Mouse (Mus musculus) frontal cortex, postnatal 25 days (tissue): ENCODE data around the gene Pip5k1c.
A peak's percentile ranks its signal among the peaks of the same experiment; 100 is the strongest.

ENCODE experiments used
- DNase-seq, 2 experiments: peaks; one replicate each; pipeline ENCODE4 v3.0.0; 2022; ENCODE audit warnings: low spot score in 2 of 2

Pip5k1c gene

DNA sequence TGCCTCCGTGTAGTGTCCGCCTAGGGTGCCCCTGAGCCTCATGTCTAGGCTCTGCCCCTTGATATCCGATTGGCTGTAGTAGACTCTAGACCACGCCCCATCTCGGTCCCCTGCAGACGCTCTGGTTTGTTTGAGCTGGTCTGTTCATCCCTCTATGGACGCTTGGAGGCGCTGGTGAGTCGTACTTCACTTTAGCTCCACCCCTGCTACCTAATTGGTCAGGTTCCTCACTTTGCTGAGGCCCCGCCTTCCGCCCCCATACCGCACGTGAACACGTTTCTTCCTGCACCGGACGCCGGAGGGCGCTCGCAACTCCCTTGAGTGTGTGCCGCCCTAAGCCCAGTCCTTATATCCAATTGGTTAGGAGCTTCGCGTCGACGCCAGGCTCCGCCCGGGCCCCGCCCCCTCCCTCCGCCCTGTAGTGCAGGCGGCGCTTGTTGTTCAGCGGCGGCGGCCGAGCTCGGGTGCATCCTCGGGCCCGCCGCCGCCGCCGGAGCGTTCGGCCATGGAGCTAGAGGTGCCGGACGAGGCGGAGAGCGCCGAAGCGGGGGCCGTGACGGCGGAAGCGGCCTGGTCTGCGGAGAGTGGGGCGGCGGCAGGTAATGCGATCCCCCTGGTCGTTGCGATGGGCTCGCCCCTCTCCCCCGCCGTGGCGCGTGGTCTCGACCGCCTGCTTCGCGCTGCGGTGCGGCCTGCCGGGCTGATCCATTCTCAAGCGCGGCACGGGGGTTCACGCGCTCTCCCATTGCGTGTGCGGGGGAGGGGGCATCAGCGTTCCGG is at the start of gene Pip5k1c:
Gene Pip5k1c, plus strand, starts transcription at position 410 of the 780 bp plus-strand sequence.
- DNase-seq: peak; percentile 99

DNA sequence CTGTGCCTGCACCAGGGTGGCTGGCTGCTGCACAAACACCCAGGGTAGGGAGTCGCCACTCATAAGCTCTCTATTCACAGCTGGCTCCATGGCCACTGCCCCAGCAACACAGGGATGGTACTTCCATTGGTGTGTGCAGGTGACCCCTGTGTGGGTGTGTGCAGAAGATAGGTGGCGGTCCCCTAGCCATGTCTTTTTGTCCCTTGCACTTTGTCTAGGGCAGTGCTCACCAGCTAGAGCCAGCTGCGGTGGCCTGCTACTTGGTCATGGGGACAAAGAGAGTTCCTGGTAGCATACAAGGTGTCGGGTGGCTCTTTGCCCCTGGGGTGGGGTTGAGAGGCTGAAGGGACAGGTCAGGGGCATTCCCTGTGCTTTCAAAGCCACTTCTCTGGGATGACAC is 48.6 kb upstream of the Pip5k1c start:
- DNase-seq: no peak

DNA sequence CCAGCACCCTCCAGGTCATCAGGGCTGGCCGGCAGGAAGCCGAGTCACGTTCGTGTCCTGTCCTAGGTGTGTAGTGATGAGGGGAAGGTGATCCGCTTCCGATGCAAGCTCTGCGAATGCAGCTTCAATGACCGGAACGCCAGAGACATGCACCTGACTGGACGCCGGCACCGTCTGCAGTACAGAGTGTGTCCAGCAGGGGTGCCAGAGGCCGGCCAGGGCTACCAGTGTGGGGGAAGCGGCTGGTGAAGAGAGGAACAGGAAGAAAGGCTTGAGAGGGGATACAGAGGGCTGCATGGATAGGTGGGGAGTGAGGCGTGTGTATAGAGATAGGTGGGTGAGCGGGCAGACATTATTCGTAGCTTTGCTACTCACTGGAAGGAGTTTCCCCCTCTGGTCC is 48.2 kb upstream of the Pip5k1c start:
- peak in 1 of 2 experiments; percentile 78 for DNase-seq

DNA sequence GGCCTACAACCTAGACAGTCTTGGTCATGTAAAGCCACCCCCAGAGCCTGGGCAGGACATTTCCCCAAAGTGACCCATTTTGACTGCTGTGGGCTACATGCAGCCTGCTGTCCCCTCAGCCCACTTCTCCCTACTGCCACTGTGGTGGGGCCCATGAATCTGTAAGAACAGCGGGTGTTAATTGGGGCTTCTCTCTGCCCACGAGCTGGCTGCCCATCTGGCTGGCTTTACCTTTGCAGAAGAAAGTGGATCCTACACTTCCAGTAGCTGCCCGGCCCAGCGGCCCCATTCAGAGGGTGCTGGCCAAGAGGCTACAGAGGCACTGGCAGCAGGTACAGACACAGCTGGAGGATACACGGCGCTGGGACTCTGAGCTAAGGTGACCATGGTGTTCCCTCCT is 47.6 kb upstream of the Pip5k1c start:
- no peak for DNase-seq

DNA sequence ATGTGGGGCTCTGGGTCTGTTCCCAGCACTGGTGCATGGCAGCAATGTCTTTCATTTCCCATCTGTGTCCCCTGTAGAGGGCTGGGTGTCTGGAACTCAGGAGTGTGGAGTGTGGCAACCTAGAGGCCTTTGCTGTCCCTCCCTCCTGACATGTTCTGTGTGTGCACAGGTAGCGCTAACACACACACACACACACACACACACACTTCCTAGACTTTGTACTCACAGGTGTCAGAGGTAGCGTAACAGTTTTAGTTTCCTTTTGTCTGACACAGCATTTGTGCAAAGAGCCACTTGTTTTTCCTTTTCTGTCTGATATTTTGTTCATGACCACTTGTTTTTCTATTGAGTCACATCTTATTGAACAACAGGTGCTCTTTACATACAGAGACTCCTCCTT is 45.0 kb upstream of the Pip5k1c start:
- no peak for DNase-seq

DNA sequence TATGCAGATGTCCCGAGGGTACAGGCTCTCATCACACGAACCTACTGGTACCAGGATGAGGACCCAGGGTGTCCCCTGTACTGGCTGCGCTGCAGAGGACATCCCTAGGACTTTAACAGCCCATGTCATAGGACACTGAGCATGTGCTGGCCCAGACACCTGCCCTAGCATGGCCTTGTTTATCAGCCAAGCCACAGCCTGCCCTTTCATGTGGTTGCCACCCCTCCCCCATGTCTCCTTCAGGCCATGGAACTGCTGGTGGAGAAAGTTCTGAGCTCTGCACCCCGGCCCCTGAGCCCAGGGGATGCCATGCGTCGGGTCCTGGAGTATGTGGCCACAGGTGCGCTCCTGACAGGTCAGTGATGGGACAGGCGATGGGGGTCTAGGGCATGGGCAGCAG is 43.3 kb upstream of the Pip5k1c start:
- DNase-seq: no peak

DNA sequence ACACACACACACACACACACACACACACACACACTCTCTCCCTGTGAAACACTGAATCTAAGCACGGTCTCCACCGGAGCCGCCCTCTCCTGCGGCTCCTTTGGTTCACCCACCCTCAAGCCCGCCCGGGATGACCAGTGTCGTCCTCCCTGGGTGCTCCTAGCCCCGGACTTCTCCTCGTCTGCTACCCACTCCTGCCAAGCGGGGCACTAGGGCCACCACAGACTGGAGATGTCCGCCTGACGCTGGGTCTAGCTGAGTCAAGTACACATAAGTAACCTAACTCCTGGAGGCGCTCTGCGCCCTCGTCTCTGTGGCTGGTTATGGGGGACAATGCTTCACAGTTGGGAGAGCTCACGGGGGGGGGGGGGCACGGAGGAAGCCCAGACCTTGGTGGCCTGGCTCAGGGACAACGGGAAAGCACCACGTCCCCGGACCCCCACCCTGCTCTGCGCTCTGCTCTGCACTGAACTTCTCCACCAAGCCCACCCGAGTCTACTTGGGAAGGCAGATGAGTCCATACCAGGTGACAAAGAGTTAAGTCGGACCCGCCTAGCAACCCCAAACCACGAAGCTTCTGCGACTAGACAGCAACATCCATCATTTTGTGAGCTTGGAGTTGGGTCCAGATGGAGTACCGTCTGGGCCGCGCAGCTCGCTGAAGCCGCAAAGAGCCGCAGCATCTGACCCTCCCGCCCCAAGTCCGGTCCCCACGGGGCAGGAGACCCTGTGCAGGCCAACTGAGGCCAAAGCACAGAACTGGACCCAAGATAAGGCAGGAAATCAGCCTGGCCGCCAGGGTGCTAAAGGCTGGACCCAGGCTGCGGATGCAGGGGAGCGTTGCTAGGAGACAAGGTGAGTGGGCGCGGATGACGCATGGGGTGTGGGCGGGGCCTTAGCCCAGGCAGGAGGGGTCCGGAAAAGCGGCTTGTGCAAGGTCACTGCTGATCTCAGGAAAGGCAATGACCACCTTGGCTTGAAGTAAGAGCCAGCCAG is 40.0 kb upstream of the Pip5k1c start, which contains the start of gene Matk:
Gene Matk, plus strand, starts transcription at position 512 of the 996 bp plus-strand sequence.
- DNase-seq: peak; percentile 70 to 84

DNA sequence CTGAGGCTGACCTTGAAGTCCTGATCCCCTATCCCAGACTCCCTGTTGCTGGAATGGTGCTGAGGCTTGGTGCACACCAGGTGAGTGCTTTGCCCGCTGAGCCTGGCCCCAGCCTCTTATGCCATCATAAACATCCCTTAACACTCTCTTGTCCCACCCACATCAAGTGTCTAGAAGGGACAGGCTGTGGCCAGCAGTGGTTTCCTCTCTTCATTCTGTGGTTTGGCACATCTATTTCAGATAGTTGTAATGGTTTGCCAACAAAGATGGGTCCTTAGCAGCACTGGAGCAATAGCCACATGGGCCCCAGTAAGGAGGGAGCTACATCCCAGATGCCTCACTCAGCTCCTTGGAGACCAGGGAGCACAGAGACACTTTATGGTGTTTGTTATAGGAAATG is 37.9 kb upstream of the Pip5k1c start:
- no peak for DNase-seq

DNA sequence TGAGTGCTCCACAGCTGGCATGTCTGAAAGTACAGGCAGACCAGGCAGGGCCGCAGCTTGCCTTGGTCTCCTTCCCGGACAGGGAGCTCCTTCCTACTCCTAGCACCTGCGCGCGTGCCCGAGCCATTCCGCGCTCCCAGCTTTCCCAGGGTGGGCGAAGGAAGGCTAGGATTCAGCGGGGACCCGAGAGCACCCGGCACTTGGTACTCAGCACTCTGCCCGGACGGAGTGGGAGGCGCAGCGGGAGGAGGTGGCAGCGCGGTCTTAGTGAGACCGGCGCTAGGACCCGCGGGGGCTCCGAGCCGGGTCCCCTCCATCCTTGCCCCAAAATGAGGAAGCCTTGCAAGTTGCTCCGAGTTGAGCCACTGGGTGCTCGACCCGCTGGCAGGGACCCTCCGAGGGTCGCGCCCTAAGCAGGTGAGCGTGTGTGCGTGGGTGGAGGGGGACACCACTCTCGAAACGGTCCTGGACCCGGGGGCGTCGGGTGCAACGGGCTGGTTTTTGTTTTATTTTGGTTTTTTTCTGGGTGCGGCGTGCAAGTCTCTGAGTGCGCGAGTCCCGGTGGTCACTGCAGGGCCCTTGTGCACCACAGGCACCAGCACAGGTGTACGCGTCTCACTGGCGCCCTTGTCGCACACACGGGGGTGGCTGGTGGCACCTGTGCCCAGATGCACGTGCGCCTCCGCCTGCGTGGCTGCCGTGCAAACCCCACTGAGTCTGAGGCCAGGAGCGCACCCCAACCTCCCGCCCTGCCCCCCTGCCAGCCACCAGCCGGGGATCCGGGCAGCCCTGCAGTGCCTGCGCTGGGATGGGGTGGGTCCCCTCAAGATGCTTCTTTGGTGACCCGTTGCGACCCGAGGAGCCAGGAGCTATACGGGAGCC is 35.4 kb upstream of the Pip5k1c start:
- DNase-seq: no peak

DNA sequence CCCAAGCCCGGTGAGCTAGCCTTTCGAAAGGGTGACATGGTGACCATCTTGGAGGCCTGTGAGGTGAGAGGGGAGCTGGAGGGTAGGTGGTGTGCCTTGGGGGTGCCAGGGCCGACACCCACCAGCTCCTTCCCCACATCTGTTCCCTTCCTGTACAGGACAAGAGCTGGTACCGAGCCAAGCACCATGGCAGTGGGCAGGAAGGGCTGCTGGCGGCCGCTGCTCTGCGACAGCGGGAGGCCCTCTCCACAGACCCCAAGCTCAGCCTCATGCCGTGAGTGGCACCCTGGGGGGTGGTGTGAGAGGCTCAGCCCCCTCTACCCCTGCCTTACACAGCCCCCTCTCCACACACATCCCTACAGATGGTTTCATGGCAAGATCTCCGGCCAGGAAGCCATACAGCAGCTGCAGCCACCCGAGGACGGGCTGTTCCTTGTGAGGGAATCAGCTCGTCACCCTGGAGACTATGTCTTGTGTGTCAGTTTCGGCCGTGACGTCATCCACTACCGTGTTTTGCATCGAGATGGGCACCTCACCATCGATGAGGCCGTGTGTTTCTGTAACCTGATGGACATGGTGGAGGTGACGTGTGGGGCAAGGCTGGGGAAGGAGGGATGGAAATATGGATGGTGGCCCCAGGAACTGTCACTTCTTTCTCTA is 33.4 kb upstream of the Pip5k1c start:
- DNase-seq: no peak

DNA sequence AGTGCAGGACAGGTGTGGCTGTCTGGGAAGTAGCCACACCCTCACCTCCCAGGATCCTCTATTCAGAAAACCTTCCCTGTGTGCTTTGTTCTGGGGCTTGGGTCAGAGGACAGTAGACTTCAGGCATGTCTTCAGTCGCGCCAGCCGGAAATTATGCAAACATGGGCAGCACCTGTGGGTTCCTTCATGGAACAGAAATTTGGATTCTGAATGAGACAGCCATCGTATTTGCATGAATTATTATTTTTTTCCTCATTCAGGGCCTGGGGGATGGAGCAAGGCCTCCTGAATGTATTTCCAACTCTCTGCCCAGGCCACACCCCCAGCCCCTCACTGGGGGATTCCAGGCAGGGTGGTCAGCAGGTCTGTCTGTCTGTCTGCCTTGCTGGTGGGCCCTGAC is 31.7 kb upstream of the Pip5k1c start:
- no peak for DNase-seq

DNA sequence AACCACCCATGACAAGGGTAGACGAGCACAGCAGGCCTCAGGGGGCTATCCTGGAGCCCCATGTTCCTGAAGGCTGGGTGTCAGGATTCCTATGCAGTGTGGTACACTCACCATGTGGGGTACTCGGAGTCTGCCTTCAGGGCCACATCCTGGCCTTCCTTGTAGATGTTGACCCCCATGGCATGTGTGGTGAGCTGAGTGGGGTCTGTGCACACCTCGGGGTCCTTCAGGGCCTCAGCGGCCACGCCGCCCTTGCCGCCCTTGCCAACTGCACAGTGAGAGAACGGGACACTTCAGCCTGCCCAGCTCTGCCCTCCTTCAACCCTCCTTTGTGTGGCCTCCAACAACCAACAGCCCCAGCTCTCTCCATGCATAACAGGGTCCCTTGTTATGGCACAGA is 27.2 kb upstream of the Pip5k1c start:
- no peak for DNase-seq

DNA sequence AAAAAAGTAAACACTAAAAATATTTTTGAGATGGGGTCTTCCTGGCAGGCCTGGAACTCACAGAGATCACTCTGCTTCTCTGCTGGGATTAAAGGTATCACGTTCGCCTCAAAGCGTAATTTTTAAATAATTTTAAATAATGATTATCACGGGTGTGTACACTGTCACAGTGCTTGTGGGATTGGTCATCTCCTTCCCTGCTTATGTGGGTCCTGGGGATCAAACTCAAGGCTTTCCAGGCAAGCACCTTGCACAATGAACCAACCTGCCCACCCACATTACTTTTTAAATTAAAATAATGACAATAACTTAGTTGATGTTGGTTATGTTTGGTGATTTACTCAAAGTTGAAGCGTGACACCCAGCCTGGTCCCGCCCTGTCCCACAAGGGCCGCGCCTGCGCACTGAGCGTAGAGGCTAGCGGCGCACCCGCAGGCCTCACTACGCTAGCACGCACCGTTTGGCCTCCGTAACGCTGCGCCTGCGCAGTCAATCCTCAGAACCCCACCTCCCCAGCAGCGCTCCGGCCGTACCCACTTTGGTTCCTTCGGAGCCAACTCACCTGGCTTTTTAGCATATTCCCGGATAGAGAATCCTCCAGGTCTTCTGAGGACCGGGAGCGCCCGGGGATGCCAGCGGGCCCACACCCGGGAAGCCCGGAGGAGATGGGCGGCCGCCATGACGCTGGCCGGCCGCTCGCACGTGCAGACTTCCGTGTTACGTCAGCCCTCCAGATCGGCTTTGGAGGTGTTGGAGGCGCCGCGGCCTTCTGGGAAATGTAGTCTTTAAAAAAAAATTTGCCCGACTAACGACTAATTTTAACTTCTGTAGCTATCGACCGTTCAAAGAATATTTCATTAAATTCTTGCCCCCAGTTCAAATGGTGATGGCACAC is 26.3 kb upstream of the Pip5k1c start, which contains the start of the genes Mrpl54 and Apba3:
Gene Mrpl54, minus strand, starts transcription at position 724 of the 895 bp plus-strand sequence.
Gene Apba3, plus strand, starts transcription at position 750 of the 895 bp plus-strand sequence.
- DNase-seq: peak; percentile 93 to 95

DNA sequence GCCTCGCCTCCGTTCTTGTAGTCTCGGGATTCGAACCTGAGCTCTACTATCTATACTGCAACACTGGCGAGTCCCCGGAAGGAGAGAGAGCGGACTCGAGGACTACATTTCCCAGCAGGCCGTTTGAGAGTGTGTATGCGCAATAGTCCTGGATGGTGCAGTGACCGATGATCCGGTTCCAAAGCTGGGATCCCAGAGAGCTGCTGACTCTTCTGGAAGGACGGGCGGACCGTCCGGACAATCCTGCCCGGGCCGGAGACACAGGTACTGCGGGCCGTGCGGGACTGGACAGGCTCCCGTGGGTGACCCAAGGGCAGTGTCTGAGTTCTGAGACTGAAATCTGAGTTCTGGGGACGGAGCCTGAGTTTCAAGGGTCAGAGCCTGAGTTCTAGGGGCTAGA is 24.7 kb upstream of the Pip5k1c start:
- peak; percentile 62 to 63 for DNase-seq

DNA sequence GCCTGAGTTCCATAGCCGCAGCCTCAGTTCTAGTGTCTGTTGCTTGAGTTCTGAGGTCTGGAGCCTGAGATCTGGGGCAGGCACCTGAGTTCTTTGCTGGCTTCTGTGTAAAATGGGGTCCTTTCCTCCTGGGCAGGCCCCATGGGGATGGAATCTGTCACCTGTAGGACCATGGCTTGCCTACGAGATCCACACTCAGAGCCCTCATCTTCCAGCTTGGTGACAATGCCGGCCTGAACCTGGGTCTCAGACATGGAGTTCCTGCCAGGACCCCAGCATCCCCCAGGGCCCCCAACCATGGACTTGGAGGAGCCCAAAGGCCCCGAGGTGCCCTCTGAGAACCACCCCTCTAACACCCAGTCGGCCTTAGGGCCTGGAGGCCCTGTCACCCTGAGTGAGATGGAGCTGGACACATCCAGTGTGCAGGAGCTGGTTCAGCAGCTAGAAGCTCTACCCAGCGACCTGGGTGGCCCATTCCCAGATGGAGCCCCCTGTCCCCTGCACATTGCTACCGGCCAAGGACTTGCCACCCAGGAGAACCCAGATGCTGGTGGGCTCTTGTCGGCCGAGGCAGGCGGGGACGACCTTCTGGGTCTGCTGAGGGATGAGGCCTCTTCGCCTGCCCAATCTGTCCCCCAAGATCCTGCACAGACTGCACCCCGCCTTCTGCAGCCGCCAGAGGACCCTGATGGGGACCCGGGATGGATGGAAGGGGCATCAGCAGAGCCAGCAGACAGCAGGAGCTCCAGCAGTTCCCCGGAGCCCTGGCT is 23.9 kb upstream of the Pip5k1c start:
- no peak for DNase-seq

DNA sequence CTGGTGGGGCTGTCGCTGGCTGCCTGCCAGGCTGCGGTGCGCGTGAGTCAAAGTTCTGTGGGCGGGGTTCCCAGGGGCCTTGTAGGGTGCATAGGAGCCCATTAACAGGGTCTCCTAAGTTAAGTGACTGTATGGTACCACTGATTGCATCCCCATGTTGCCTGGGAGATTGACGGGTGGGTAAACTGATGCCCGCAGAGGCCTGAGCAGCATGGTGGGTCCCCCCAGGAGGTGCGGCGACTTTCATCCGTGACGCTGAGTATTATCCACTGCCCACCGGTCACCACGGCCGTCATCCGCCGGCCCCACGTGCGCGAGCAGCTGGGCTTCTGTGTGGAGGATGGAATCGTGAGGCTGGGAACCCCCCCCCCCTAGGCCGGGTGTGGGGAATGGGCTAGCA is 20.4 kb upstream of the Pip5k1c start:
- no peak for DNase-seq

DNA sequence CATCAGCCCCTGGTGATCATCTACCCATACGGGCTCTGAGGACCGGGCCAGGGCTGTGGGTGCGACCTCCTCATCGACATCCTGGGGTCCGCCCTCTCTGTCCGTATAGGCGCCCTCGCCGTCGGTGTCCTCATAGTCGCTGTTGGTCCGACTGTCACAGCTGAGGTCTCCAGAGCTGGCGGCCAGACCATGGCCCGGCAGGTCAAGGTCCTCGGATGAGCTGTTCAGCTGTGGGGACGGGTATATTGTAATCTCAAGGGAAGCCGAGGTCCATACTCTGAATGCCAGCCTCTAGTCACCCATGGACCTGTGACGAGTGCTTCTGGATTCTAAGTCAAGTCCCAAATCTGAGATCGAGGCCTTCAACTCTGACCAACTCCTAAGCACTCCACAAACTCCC is 18.9 kb upstream of the Pip5k1c start:
- DNase-seq: no peak

DNA sequence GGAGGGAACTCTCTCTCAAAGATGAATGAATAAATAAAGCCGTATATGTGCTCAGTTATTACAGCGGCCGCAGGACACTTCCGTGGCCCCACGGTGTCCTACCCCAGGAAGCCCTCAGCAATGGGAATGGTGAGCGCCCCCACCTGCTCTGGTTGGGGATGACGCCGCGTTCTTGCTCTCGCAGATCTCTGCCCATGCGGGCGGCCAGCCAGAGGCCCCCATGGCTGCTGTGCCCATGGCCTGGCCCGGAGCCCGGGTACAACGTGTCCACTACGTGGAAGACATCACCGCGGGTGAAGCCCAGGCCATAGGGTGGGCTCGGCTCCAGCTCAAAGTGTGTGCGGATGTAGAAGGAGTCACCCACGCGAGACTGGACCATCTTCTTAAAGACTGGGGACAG is 15.1 kb upstream of the Pip5k1c start:
- no peak for DNase-seq

DNA sequence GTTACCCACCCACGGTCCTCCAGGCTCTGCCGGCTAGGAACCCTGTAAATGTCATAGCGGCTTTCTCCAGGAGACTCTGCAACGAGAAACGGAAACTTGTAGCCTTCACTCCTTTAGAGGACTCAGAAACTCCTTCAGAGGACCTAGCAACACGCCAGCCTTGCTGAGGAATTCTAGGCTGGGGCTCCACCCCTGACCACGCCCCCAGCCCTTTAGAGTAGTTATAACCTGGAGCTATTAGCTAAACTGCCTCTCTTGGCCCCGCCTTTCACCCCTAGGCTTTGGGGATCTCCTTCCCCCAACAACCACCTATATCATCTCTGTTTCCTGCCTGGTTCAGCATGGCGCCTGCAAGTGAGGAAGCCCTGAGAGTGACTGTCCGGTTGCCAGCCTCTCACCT is 13.3 kb upstream of the Pip5k1c start:
- DNase-seq: no peak
